Mouse (Mus musculus) brain, embryonic 14.5 days (tissue): ENCODE measurements around the gene Magi3. TPM values are rescaled to one million over a fixed set of nuclear protein-coding genes. Genes with fewer than 3 reads are reported as not detected.

Experiments
- DNase-seq: peaks from one replicate; pipeline ENCODE4 v3.0.0-alpha.2; 2011; ENCODE audit warnings: low read depth
- CTCF ChIP-seq: fragments of 200-500 bp; IDR thresholded peaks from 2 replicates; pipeline ENCODE4 v1.5.1; 2012; ENCODE audit warnings: inconsistent platforms, mild to moderate bottlenecking, moderate library complexity, borderline replicate concordance; ENCODE audit not compliant: insufficient read depth, insufficient read length; ENCODE audit errors: extremely low read depth
- POLR2A ChIP-seq: fragments of 200-500 bp; IDR thresholded peaks from 2 replicates; pipeline ENCODE4 v1.6.1; 2012; ENCODE audit warnings: mild to moderate bottlenecking, inconsistent platforms, borderline replicate concordance; ENCODE audit not compliant: poor library complexity, insufficient read depth, insufficient read length, severe bottlenecking; ENCODE audit errors: extremely low read depth
- polyA plus RNA-seq: library from polyadenylated mRNA; depleted of rRNA; stranded (reverse); fragments of >200 nt; gene quantifications from 2 replicates; pipeline ENCODE4 v1.2.3, GENCODE M21; 2012

Magi3 gene
- polyA plus RNA-seq, 1 experiment = 13.5 TPM

DNA sequence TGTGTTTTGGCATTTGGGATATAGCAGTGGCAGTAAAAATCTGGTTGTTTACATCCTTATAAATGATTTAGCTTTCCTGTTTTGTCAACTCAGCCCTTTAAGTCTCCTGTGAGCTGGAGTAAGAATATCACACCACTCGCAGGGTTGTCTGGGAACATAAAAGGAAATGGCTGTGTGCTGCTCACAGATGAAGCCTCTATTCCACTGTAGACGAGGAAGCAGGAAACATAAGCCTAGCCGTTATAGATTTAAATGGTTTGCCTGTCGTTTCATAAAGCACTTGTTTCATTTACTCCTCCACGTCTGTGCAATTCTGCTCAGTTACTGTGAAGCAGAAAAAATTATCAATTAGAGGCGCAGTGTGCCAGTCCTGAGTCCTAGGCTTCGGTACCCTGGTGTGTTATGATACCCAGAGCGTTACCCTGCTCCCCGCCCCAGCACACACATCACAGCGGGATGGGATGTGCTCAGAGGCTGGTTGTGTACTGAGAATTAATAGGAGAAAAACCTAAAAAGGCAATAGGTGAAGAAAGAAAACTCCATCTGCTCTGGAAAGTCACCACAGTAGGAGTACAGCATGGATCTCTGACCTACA, 17.8 kb upstream of the Magi3 start:
- peak; percentile 32 for DNase-seq
- no peak for TF ChIP-seq CTCF
- no peak for TF ChIP-seq POLR2A

DNA sequence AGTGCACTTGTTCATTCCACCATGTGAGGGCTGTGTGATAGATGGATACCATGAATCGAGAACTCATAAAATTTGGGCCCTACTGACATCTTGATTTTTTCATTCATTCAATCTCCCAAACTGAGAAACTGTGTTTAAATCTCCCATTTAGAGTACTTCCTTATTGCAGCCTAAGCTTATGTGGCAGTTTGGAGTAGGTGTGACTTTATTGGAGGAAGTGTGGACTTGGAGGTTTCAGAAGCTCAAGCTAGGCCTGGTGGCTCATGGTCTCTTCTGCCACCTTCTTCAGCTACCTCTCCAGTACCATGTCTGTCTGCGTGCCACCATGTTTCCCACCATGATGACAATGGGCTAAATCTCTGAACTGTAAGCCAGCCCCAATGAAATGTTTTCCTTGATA, 15.9 kb upstream of the Magi3 start:
- DNase-seq = no peak
- TF ChIP-seq POLR2A = no peak

DNA sequence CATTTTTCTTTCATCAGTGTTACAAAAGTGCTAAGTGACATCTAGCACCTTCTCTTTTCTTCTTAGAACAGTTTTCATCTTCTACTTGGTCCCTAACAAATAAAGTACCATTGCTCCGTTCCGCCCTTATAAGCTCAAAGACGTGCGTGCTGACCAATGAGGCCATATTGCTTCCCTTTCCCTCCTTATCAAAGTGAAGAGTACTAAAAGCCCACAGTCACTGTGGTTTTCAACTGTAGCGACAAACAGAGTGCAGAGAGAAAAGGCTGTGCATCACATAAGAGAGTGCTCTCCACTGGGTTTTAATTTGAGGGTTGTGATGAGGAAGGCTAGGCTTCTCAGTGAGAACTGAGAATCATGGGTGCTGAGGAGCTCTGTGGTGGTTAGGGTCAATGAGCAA, 14.9 kb upstream of the Magi3 start:
- TF ChIP-seq POLR2A = no peak
- no peak for TF ChIP-seq CTCF
- no peak for DNase-seq

DNA sequence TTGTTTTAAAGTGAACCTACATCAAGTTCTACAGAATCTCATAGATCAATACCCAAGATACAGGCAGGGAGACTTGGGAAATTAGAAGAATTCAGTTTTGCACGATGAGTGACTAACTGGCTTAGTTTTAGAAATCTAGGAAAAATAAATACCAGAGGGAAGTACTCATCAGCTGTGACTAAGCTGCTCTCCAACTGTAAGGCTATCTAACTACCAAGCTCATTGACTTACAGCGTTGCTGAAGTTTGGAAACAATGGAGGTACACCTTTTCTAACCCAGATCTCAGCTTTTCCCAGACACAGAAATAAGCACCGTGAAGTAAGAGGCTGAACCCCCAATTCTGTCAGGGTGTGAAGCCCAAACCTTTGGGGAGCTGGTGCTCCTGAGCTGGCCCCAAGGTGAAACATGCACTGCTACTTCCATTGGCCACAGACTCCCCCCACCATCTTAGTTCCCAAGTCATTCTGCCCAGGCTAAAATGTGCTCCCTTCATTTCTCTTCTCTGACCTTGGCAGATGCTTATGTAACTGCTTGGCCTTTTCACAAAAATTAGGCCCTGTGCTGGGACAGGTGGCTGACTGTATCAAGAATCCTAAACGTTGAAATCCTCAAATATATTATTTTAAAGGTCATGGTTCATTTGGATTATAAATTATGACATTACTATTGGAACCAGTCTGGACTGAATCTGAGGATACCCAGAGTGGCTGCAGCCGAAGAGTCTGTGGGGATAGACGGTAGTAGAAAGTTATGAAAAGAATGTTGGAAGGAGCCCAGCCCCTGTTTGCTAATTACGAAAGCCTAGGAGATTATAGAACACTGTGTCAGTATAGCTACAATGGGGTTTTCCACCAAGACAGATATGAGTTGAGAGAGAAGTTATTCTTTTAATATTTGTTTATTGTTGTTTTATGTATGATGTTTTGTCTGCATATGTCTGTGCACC, 13.5 kb upstream of the Magi3 start:
- no peak for TF ChIP-seq CTCF
- TF ChIP-seq POLR2A = no peak
- no peak for DNase-seq

DNA sequence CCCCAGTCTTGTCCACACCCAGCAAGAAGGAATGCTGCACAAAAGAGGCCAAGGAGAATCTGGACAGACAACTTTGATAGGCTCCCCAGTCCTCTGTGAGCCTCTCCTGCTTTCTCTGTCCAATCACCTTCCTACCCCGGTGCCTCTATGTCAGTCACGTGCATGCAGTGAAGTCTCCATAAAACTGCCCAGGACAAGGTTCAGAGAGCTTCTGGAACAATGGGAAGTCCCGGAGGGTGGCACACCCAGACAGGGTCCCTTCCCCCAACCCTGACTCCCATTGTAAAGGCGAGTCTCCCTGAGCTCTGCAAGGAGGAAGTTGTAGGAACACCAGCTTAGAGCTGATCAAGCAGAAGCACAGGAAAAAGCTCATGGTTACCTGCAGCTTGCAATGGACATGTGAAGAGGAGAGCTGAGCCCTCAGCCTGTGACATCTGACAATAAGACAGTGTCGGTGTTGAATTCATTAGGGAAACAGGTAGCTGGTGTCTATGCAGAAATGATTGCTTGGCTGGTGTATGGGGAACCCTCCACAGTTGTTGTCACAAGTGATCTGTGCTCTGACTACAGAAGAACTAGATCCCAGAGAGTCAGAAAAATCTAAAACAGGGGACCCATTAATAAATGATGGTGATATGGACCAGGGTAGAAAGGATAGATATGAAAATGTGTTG, 7.4 kb upstream of the Magi3 start:
- no peak for DNase-seq
- no peak for TF ChIP-seq CTCF
- TF ChIP-seq POLR2A = no peak

DNA sequence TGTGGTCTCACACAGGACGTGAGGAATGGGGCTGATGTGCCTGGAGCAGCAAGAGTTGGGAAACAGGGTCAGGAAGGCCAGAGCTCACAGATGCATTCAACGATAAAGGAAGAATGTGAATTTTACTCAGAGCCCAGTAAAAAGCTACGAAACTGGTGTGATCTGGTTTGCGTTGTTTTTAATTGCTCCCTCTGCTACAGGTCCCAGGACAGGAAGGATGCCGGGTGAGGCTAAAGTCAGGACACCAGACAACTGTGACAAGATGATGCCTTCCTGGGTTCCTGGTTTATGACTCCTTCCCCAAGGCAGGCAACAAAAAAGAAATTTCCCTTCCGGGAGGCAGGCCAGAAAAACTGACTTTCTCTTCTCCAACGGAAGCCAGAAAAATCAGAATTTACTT, 6.6 kb upstream of the Magi3 start:
- DNase-seq = no peak
- TF ChIP-seq CTCF (no peak), POLR2A (no peak)

DNA sequence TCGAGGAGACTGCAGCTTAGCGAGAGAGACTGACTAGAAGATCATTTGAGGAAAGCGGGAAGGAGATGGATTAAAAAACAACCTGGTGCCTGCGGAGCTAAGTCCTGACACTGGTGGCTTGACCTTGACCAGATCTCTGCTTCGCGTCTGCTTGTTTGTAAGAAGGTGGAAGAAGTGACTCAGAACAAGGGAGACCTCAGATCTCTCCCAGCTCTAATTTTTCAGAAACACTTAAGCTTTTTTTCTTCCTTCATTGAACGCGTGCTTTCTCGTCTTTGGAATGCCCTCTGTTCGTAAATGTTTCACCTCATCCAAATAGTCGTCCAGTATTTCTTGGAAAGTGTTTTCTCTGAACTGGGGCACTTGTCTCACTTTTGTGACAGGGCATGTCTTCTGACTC, 982 bp upstream of the Magi3 start:
- DNase-seq = no peak
- no peak for TF ChIP-seq POLR2A
- TF ChIP-seq CTCF = no peak

DNA sequence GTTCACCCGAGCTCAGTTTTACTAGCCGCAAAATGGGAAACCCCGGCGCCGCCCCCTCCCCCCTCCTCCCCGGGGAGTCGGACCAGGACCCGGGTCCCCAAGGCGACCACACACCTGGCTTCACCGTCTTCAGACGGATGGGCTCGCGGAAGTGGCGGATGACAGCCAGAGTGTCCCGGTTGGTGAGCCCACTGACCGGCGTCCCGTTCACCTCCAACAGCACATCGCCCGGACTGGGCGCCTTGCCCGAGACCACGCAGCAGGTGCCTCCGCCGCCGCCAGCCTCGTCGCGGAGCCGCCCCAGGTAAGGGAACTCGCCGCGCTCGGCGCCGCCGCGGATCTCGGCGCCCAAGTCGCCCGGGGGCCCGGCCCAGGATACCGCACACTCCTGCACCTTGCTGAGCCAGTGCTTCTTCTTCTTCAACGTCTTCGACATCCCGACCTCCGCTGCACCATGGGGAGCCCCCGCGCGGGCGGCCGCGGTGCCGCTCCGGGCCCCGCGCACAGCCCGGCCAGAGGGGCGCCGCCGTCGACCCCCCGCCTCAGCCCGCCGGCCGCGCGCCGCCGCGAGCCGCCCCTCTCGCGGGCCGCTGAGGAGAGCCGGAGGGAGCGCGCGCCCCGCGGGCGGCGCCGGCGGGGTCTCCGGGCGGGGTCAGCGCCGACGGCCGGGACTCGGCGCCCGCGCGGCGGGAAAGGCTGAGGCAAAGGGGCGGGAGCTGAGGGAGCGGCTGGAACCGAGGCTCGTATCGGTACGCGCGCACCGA, 461 bp downstream of the Magi3 start:
- peak; percentile 58 for DNase-seq
- no peak for TF ChIP-seq POLR2A
- no peak for TF ChIP-seq CTCF

DNA sequence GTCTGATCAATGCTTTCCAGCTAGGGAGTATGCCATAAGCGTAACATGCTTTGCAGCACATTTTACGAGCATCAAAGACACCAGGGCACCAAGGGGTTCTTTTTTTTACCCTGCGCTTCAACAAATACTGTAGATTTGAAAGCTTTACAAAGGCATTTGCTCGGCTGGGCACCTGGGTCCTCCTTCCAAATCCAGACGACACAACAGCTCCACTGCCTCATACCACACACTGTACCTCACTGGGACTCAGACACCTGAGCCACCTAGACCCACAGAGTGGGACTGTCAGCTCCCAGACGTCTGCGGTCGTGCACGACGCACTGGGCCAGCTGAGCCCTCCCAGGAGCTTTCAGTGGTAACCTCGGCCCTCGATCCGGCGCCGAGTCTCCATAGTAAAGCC, 1.2 kb downstream of the Magi3 start:
- no peak for TF ChIP-seq CTCF
- TF ChIP-seq POLR2A = no peak
- peak; percentile 58 for DNase-seq

DNA sequence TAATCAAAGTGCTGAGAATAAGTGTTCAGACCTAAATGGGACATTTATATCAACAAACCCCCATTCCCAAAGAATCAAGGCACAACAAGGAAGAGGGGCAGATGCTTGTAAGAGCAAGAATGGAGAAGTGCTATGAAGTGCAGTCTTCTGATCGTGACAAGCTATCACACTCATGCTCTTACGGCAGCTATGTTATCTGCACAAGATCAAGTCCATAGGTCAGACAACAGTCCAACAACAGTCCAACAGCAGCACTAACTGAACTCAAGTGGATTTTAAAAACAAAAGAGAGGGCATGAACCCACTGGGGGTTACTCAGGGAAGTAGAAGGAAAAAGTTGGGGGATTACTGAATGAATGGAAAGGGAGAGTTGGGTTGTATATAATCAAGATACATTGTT, 30.4 kb downstream of the Magi3 start:
- DNase-seq = no peak
- TF ChIP-seq POLR2A = no peak
- no peak for TF ChIP-seq CTCF

DNA sequence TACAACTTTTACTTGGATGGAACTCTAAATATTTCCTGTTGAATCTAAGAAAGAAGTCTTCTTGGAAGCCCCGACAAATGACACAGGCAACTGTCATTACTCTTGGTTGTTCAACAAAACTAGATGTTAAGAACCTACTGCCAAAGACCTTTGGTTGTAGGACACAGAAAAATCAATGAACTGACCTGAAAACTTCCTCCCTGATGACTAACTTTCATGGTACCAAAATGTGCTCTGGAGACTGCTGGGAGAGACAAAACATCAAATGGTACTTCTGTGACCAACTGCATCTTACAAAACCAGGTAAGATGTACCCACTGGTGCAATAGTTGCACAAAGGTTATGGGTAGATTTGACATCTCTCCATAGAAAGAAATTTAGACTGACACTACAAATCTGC, 30.9 kb downstream of the Magi3 start:
- no peak for DNase-seq
- TF ChIP-seq POLR2A = no peak
- no peak for TF ChIP-seq CTCF
